In genomic region chr4:36540664-36541360, GRCm38 (mm10) we compare ENCODE assay signal across 26 mouse cellular contexts.
"Had no signal": no experiment of that assay in that cellular context is flagged by ENCODE, and none has a peak within 500 bp of the region (broad histone marks: within the 10 kb centered on the region; RNA-seq: fewer than 3 reads in every experiment).

No protein-coding gene starts in this region.

- H3K9me3 ChIP-seq: heart, embryonic 10.5 days; heart, embryonic 12.5 days; hindbrain, embryonic 10.5 days; hindbrain, embryonic 12.5 days; kidney, embryonic 15.5 days; limb, embryonic 10.5 days; limb, embryonic 12.5 days had no signal

- DNase-seq: gastrocnemius, adult 2 months; gastrocnemius, postnatal 10 days; gastrocnemius, postnatal 25 days; heart, adult 18-20 months; heart, postnatal 10 days; heart, postnatal 4 days; kidney, adult 11 months; kidney, adult 2 months; kidney, adult 9 months; kidney, postnatal 14 days; kidney, postnatal 36 days; layer of hippocampus, adult 9-11 months; layer of hippocampus, postnatal 36 days had no signal

- H3K4me1 ChIP-seq: heart, embryonic 10.5 days; heart, embryonic 12.5 days; hindbrain, embryonic 10.5 days; hindbrain, embryonic 12.5 days; kidney, embryonic 15.5 days; limb, embryonic 10.5 days; limb, embryonic 12.5 days had no signal

- H3K4me3 ChIP-seq: gastrocnemius, adult 2 months; heart, embryonic 10.5 days; heart, embryonic 12.5 days; hindbrain, embryonic 10.5 days; hindbrain, embryonic 12.5 days; kidney, embryonic 15.5 days; limb, embryonic 10.5 days; limb, embryonic 12.5 days had no signal

- H3K4me2 ChIP-seq: heart, embryonic 12.5 days; hindbrain, embryonic 12.5 days; hindbrain, embryonic 14.5 days; kidney, embryonic 15.5 days; limb, embryonic 12.5 days; liver, embryonic 11.5 days had no signal

- H3K27me3 ChIP-seq: heart, embryonic 12.5 days; hindbrain, embryonic 12.5 days; kidney, embryonic 15.5 days; limb, embryonic 12.5 days had no signal

- H3K27ac ChIP-seq: gastrocnemius, adult 2 months; heart, embryonic 10.5 days; hindbrain, embryonic 10.5 days; hindbrain, embryonic 12.5 days; hindbrain, embryonic 14.5 days; kidney, embryonic 15.5 days; kidney, postnatal 0 days; limb, embryonic 10.5 days; limb, embryonic 12.5 days; liver, embryonic 14.5 days had no signal

- ATAC-seq: hindbrain, embryonic 16.5 days; inflammation-experienced regulatory T-cells, adult 6 months had no signal

- H3K9ac ChIP-seq: heart, embryonic 12.5 days; hindbrain, embryonic 12.5 days; hindbrain, embryonic 14.5 days; kidney, embryonic 15.5 days; limb, embryonic 12.5 days; liver, embryonic 14.5 days had no signal

- H3K36me3 ChIP-seq: heart, embryonic 10.5 days; heart, embryonic 12.5 days; hindbrain, embryonic 10.5 days; hindbrain, embryonic 12.5 days; kidney, embryonic 15.5 days; limb, embryonic 10.5 days; limb, embryonic 12.5 days had no signal
